Mouse (Mus musculus): ENCODE measurements at regions not wholly inside any gene's neighbourhood (a gene's known extent, or its start where the extent isn't known, plus 50 kb on each side); places are given as distances from the start of the nearest gene placed in this dataset.

- no peak for TF ChIP-seq POLR2A (IDR thresholded peaks at IDR 0.05; ENCODE audit: extremely low read depth, insufficient read depth, low read length)
- TF ChIP-seq CTCF (IDR thresholded peaks at IDR 0.05; ENCODE audit: low read depth, low read length) = no peak
These were observed 253.4 kb downstream of the Cog6 start for GRCm38 (mm10) chr3:52763660-52764059.
